Mouse (Mus musculus) layer of hippocampus, postnatal 14 days (tissue): ENCODE measurements around the gene Rassf10. TPM values are rescaled to one million over a fixed set of nuclear protein-coding genes. Genes with fewer than 3 reads are reported as not detected.

Source experiments
- DNase-seq, 2 experiments: peaks; one replicate each; pipeline ENCODE4 v3.0.0; 2021 to 2022; ENCODE audit warnings: low spot score in 2 of 2, mixed read lengths in 1 of 2
- total RNA-seq, 2 experiments: library from RNA; stranded (reverse); gene quantifications; 2 replicates each; pipeline ENCODE4 v1.2.3; 2021

The Rassf10 gene
- total RNA-seq, 2 experiments from 2014 or later: 4.6 to 5.5 TPM

DNA sequence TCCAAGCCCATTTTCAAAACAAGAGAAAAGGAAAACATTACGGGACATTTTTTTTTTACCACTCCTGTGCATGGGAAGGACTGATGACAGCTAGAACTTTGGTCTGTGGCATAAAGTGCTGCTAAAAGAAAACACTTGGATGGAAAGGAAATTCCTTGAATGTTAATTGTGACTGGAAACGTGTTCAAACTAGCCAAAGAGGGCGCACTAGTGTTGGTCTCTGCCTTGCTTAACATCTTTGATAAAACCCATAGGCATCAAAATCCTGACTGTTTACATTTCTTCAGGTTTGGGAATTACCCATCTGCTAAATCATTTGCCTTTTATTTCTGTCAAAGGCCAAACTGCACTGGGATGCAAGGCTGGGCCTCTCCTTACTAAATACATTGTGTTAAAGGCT, 2.2 kb downstream of the Rassf10 start:
- DNase-seq: no peak

DNA sequence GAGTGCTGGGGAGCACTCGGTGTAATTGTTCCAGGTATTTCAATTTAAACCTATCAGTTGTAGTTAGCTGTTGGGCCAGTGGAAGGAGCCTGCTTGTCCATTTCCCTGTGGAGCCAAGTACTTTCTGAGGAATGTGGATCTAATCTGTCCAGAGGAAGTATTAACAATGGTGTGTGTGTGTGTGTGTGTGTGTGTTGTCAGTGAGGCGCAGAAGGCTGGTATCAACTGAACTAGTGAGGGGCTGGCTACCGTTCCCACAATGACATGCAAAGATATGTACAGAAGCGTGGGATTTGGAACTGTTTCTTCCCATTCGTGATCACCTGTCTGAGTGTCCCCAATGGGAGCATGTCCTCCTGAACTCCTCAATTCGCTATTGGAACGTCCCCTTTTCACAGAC, 3.2 kb downstream of the Rassf10 start:
- DNase-seq: no peak

DNA sequence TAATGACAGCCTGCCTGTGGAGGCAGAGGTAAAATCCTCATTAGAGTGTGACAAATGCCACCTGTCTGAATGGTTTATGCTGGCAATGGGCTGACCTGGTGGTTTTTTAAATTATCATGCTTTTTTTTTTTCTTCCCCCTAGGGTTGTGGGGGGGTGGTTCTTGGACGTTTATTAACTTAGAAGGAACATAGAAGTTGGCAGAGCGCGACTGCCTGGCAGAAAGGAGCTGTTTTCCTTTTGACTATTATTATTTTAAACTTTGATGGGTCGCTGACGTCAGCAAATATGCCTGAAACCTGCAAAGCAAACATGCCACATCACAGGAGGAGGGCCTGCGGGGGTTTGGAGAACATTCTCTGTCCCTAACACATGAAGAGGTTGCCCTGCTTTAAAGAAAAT, 3.9 kb downstream of the Rassf10 start:
- no peak for DNase-seq

DNA sequence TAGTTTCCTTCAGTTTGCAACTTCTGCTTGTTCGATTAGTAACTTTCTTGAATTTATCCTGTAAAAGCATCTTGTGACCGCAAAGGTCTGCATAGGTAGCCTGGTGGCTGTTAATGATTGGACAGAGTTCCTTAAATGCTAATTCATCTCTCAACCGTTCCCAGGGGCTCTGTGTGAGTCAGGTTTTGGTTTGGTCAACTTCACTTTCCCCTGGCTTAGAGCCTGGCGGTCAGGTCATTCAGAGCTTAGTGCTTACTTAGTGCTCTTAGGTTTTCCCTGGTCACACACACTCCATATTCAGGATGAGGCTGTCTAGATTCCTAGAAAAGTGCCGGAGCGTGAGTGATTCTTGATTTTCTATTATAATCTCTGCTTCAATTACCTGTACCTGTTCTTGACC, 12.6 kb downstream of the Rassf10 start:
- DNase-seq: no peak

DNA sequence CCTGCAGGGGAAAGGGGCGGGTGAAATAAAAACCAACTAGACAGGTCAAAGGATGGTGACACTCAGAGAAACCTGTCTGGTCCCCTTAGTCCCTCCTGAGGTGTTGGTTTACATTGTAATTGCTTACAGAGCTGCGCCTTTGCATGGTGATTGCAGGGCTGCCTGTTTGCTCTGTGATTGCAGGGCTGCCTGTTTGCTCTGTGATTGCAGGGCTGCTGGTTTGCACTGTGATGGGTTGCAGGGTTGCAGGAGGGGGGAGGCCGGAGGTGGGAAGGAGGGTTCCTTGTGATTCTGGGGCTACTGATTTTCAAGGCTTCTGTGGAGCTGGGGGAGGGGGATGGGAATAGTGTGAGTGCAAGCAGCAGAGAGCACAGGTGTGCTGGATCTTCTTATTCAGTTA, 13.0 kb downstream of the Rassf10 start:
- no peak for DNase-seq

DNA sequence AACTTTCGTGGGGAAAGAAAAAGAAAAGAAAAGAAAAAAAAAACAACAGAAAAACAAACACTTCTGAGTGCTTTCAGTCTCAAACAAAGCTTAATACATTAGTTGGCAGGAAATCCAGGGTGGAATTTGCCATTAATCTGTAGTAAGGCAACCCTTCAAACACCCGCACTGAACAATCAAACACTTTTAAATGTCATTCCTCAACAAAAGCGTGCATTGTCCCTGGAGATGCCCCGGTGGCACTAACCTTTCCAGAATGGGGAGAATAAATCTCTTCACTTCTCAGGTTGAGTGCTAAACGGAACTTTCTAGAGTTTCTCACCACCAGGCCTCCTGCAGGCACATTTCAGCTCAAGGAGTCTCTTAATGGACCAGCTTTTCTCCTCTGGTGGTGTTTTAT, 29.6 kb downstream of the Rassf10 start:
- no peak for DNase-seq

DNA sequence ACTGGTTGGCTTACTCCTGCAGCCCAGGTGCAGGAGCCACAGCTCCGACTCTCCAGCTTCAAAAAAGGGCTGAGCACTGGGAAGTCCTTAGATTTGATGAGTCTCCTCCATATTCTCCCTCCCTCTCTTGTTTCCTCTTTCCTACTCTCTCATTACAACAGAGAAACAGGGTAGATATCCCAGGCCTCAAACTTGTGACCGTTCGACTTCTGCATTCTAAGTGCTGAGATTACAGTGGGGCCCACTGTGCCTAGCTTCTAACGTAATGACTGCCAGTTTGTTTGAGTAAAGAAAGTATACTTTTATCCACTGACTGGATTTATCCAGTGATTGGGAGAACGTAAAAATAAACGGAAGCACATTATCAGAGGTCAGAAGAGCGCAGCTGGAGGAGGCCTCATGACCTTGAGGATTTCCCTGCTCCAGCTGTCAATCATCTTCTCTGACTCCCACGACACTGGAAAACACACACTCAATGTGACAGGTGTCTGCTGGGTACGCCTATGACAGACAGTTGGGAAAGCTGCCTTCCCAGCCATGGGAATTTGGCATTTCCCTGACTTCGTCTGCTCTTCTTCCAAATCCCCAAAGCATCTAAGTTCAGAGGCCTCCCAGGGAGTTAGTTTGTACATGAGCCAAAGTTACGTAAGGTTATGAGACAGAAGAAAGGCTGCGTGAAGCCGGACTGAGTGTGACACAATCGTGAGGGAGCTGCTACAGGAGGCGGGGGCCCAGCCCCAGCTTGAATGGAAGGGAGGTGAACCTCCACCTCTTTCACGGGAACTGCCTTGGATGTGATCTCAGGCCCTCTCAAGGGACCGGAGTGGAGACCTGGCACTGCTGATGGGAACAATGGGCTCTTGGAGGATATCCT, 31.2 kb downstream of the Rassf10 start:
- DNase-seq: peak; percentile 9 to 11

DNA sequence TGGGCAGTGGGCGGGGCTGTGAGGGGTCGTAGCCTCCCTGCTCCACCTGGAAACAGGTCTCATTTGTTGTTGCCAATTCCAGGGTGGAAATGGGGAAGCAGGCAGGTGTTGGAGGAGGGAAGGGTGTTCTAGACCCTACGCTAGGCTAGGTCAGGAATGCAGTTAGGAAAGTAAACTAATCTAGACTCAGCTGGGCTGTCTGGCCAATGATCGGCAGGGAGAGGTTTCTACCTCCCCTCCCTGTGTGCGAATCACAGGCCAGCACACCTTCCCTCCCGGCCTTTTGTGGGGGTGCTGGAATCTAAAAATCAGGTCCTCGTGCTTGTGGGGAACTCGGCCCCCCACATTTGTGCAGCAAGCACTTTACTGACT, 31.8 kb downstream of the Rassf10 start:
- no peak for DNase-seq

DNA sequence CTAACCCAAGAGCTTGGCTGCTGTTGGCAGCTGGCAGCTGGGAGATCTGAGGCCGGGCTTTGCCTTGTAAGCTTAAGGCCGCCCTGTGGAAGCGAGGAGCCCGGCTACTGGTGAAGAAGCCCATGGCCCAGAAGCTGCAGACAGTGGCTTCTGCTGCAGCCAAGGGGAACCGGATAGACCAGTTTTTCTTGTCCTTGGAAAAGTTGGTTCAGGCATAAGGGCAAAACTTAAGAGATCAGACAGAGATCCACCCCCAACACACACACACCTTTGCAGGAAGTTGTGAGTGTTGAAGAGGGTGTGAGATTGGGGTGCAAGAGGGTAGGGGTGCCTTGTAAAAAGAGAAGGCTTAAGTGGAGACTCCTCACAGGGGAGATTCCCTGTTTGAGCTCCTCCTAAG, 39.2 kb downstream of the Rassf10 start:
- DNase-seq: no peak

DNA sequence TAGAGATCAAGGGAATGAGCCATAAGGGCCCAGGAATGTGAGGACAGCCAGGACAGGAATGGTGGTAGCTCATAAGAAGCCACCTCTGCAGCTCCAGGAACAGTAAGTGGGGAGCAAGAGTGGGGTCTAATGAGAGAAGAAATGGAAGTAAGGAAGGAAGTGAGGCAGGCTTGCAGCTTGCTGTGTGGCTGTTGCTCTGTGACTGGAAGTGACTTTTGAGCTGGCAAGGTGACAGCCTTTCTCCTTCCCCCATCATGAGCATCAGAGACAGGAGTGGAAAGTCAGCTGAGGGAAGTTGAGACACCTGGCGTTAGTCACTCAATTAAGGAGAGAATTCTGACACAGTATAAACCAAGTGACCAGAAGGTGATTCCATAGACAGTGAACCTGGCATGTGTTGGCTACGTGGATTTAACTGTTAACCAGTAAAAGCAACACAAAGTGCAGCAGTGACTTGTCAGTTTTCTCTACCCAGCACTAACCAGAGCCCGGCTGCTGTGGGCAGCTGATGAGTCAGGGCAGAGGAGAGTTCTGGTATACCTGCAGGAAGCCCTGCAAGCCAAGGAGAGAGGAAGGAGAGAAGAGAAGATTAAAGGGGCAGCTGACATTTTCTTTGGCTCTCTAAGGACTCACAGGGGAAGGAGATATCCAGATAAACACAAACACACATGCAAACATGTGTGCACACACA, 49.9 kb downstream of the Rassf10 start:
- no peak for DNase-seq

DNA sequence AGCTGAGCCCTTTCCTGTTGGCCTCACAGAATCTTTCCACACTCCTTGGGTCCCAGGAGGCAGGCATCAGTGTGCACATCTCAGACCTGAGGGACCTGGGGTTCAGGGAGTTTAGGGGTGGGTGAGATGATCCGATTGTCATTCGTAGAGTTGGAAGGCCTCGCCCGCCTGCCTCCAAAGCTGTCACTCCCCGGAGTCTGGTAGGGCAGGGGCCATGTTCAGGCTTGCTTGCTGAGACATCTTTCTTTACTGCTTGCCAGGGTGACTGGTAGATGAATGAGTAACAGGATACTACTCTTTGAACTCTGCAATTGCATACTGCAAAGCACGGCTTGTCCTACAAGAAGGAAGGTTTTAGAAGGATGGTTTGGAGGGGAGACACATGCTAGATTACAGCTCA, 52.0 kb downstream of the Rassf10 start:
- DNase-seq: no peak
